Mouse (Mus musculus): ENCODE data around the gene Pnkp.

Gene Pnkp

DNA sequence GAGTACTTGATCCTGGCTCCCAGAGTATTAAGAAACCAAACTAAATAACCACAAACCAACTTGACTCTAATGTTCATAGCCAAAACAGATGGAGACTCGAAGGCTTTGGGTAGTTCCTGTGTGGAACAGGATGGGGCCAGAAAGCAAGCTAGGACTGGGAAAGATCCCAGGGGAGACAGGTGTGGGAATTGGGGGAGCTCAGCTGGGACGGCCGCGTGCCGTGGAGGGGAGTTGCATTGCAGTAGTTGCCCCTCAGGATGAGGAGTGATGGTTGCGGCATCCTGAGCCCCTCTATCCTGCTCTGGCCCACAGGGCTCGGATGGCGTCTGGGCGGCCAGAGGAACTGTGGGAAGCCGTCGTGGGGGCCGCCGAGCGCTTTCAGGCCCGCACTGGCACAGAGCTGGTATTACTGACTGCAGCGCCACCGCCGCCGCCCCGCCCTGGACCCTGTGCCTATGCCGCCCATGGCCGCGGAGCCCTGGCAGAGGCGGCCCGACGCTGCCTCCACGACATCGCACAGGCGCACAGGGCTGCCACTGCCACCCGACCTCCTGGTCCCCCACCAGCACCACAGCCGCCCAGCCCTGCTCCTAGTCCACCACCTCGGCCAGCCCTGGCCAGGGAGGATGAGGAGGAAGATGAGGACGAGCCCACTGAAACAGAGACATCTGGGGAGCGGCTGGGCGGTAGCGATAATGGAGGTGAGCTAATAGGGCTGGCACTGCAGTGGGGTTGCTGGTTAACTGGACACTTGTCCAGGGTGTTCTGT is 4.5 kb upstream of the Pnkp start:
- DNase-seq (ENCODE audit: low read depth, low spot score), result peak; percentile 3

GRCm38 (mm10) chr7:44853065-44853464 is 3.9 kb upstream of the Pnkp start:
- no peak for DNase-seq (ENCODE audit: low read depth, low spot score)

DNA sequence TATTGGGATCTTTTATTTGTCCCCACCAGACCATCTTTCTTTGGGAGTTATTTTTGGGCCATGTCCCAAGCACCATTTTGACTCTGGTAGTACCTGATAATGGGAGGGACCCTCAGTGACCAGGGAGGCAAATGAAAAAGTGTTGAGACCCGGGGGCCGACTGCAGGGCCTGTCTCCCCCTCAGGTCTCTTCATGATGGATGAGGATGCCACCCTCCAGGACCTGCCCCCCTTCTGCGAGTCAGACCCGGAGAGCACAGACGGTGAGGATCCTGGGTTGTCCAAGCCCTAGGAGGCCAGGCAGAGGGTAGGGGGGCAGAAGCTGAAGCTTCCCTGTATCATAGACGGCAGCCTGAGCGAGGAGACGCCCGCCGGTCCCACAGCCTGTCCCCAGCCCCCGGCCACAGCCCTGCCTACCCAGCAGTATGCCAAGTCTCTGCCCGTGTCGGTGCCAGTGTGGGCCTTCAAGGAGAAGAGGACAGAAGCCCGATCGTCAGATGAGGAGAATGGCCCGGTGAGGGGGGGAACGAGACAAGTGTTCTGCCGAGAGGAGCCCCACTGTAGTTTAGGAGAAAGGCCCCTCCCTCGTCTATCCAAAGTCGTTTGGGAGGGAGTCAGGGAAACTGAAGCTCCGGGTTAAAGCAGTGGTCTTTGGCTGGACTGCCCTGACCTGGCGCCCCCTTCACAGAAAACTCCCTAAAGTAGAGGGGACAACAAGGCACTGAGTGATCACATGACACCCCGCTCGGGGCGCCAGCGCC is 3.2 kb upstream of the Pnkp start:
- no peak for DNase-seq (ENCODE audit: low read depth, low spot score)

GRCm38 (mm10) chr7:44854356-44855031 is 2.4 kb upstream of the Pnkp start:
- peak; percentile 81 for DNase-seq (ENCODE audit: low read depth, low spot score)

DNA sequence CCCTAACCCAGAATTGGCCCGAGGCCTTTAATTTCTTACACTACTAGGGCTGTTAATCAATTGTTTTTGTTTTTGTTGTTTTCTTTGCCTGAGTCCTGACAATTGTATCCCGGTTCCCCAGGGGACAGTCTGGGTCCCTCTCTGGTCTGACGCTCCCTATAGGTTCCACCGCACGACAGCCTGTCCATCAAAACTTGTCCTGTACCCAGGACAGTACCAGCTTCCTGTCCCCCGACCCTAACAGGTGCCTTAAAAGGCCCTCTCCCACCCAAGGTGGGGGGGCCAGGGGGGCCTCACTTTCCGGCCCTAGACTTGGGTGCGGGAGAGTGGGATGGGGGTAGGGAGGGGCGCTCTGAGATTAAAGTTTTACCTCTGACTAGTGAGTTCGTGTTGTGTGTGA is 1.9 kb upstream of the Pnkp start:
- no peak for DNase-seq (ENCODE audit: low read depth, low spot score)

DNA sequence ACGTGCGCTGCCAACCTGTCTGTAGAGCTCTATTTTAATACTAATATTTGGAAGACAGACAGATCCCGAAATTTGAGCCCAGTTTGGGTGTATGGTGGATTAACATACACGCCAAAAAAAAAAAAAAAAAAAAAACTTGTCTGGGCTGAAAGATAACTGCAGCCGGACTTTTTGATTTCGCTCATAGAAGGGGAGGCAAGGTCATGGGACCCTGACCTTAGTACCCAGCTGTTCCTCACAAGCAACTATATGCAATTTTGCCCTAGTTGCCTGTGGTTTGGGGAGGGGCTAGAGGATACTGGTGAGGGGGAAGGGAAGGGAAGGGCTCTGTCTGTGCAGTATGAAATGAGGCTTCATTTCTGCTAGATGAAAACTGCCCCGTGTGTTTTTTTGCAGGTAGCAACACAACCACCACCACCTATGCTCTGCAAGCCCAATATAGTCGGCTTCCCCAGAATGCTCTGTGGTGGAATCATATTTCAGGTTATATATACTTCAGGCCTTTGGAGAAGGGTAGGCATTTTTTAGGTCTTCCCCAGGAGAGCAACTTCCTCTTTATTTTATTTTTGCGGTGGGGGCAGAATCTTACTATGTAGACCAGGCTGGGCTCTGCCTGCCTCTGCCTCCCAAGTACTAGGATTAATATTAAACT is 548 bp upstream of the Pnkp start:
- DNase-seq (ENCODE audit: low read depth, low spot score), result no peak

GRCm38 (mm10) chr7:44857905-44858304 is 966 bp downstream of the Pnkp start:
- peak; percentile 64 for DNase-seq (ENCODE audit: low read depth, low spot score)

GRCm38 (mm10) chr7:44859896-44860295 is 3.0 kb downstream of the Pnkp start:
- no peak for DNase-seq (ENCODE audit: low read depth, low spot score)

DNA sequence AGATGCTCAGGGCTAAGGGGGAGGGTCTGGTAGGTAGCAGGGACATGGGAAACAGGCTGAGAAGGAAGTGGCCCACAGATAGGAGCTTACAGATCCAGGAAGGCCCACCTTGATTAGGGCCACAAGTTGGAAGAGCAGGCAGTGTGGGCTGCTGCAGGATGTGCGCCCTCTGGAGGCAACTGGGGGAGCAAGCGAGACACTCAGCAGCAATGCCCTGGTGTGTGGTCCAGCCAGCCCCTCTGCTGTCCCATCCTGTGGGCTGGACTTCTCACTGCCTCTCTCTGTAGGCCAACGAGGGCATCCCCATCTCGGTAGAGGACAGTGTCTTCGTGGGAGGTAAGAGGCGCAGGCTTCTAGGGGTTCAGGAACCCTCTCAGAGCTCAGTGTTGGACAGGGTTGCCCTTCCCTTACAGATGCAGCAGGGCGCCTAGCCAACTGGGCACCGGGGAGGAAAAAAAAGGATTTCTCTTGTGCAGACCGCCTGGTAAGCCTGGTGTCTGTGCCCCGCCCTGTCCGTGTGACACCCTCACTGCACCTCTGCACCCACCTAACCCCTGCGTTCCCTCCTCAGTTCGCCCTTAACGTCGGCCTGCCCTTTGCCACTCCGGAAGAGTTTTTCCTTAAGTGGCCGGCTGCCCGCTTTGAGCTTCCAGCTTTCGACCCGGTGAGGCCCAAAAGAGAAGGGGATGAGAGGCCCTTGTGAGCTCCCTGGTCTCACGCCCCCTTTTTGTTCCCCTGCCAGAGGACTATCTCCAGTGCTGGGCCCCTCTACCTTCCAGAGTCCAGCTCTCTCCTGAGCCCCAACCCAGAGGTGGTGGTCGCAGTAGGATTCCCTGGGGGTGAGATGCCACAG is 3.9 kb downstream of the Pnkp start:
- peak; percentile 81 for DNase-seq (ENCODE audit: low read depth, low spot score)

DNA sequence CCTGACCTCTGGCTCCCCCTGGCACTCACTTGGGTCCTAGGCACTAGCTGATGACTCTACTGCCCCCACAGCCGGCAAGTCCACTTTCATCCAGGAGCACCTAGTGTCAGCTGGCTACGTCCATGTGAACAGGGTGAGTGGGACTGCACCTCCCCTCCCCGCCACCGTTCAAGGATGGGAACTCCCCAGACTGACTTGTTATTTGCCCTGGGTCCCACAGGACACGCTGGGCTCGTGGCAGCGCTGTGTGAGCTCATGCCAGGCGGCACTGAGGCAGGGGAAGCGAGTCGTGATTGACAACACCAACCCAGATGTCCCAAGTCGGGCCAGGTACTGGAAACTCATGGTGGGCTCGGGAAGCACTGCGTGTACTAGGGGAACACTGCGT is 4.5 kb downstream of the Pnkp start:
- no peak for DNase-seq (ENCODE audit: low read depth, low spot score)

DNA sequence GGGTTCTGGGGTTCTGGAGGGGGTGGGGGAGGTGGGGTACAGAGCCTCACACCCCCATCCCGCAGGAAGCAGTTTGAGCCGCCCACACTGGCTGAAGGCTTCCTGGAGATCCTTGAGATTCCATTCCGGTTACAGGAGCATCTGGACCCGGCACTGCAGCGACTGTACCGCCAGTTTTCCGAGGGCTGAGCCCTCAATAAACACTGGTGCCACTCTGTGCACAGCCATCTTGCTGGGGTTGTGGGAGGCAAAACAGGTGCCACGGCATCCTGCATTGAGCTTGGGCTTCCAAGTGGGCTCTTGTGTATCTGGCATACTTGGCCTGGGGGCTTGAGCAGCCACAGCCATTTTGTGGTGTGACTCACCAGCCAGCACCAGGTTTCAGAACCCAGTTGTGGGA is 5.5 kb downstream of the Pnkp start:
- DNase-seq (ENCODE audit: low read depth, low spot score), result no peak

DNA sequence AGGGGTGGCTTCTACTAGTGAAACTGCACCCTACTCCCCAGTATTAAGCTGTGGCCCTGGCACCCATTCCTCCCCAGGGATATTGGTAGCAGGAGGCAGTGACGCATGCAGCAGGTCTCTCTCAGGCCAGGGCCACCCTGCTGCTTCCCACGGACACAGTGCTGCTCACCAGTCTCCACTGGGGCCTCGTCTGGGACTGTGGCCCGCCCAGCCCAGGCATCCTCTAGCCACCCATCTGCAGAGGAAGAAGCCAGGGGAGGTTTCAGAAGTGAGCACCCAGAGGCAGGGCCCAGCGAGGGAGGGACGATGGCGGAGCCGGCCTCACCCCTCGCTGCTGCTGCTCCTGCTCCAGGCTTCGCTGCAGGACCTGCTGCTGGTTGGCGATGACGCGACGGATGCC is 6.3 kb downstream of the Pnkp start:
- DNase-seq (ENCODE audit: low read depth, low spot score), result no peak

- no peak for DNase-seq (ENCODE audit: low read depth, low spot score)
Measured at GRCm38 (mm10) chr7:44863982-44864494, 7.1 kb downstream of the Pnkp start.

- no peak for DNase-seq (ENCODE audit: low read depth, low spot score)
Measured at GRCm38 (mm10) chr7:44864595-44865542, 7.9 kb downstream of the Pnkp start.

DNA sequence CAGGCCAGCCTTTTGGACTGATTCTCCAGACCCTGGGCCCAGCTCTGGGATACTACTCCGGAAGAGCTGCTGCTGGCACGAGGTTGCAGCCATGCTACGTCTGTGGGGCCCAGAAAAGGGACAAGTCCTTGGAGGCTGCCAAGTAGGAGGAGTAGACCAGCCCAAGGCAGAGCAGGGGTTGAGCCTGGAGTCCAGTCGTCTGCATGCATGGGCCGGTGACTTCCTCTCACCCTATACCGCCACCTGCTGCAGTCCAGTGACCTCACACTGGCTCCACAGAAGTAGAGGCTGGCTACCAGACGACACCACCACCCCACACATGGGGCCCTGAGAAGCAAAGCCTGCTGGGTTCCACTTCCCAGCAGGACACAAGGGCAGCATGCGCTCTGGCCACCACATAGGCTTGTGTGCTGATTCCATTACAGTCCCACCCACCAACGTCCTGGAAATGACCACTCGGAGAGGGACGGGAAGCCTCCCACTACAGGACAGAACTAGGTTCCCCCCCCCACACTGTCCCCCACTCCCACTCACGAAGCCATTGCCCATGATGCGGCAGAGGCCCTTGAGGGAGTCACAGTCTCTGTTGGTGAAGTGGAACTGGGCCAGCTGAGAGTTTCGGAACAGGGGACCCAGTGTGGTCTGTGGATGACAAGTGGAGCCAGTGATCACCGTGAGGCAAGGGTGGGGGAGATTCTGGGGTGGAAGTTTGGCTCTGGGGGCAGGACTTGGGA is 9.5 kb downstream of the Pnkp start:
- DNase-seq (ENCODE audit: low read depth, low spot score), result no peak

DNA sequence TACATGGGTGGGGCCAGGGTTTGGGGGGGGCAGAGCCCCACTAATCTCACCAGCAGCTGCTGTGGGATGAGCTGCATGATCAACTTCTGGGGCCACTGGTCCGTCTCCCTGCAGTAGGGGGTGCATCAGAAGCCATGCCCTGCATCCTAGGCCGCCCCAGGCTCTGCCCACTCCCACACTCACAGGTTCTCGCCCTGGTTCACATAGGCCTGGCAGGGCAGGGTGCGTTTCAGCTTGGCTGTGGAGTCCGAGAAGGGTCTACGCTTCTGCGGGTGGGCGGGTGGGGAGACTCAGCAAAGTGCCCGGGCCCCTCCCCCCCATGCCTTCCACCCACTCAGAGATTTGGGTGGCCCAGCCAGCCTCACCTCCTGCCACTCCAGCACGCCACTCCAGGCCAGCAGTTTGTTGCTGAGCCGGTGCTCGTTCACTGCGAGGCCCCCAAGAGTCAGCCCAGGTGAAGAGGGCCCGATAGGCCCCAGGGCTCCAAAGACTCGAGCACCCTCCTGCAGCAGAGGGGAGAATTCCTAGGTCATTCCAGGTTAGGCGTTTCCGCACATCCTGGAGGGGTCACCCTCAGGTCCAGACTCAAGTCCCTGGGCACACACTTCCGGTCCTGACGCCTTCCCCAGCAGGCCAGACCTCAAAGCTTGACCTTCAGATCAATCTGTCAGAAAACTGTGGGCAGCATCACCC is 10.2 kb downstream of the Pnkp start:
- DNase-seq (ENCODE audit: low read depth, low spot score), result no peak

GRCm38 (mm10) chr7:44867802-44868201 is 10.9 kb downstream of the Pnkp start:
- no peak for DNase-seq (ENCODE audit: low read depth, low spot score)

GRCm38 (mm10) chr7:44868465-44868864 is 11.5 kb downstream of the Pnkp start:
- no peak for DNase-seq (ENCODE audit: low read depth, low spot score)

Data from CD4-positive, CD25-positive, alpha-beta regulatory T cell, adult 2 months (primary cell).